Mouse (Mus musculus): ENCODE data around the gene Ccdc92.
A peak's percentile ranks its signal among the peaks of the same experiment; 100 is the strongest.

Gene Ccdc92

DNA sequence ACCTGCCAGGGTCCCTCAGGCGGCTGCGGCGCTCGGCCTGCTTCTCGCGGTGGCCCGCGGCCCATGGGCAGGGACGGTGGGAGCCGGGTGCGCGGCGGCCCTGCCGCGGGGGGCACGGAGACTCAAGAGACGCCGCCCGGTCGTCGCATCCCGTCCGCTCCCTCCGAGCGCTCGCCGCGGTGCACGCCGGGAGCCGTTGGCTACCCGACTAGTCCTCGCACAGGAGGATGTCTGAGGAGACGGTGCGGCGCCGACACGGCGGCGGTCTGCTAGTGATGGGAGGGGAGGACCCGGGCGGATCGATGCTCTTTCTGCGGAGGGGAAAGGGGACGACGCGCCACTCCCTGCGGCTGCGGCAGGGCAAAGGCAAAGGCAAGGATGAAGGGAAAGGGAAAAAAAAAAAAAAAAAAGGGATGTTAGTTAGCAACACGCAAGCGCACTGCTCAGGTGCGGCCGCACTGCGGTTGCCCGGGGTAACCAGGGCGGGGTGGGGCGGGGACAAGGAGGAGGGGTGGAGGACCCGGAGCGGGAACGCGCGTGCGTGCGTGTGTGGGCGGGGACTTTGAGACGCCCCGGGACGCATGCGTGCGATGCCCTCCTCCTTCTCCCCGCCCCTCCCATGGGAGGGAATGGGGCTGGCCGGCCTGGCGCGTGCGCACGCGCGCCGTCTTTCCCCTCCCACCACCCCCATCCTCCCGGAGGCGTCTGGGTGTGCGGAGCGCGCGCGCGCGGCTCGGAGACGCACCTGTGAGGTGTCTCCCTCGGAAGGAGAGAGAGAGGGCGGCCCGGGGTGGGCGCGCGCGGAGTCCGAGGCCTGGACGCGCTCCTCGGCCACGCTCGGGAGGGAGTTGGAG is at the start of gene Ccdc92, which contains the start of gene Zfp664:
Gene Ccdc92, minus strand, starts transcription at position 412 of the 854 bp plus-strand sequence.
Gene Zfp664, plus strand, starts transcription at position 679 of the 854 bp plus-strand sequence.
- peak; percentile 94 for DNase-seq (ENCODE audit: low spot score)

DNA sequence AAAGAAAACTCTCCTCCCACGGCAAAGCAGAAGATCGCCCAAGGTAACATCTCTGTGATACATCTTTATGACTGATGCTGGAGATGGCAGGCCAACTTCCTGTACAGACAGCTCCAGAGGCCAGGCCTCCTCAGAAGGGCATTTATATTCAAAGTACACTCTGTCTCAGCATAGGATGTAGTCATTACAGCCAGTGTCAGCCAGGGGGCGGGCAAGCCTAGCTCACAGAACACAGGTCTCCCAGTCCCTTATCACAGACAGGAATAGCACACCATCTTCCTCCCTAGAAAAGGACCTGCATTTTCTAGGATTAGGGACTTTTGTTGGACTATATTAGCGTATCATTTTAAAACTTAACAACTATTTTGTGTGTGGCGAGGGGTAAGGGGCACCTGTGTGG is 46.6 kb upstream of the Ccdc92 start:
- peak; percentile 39 for DNase-seq (ENCODE audit: low spot score)

DNA sequence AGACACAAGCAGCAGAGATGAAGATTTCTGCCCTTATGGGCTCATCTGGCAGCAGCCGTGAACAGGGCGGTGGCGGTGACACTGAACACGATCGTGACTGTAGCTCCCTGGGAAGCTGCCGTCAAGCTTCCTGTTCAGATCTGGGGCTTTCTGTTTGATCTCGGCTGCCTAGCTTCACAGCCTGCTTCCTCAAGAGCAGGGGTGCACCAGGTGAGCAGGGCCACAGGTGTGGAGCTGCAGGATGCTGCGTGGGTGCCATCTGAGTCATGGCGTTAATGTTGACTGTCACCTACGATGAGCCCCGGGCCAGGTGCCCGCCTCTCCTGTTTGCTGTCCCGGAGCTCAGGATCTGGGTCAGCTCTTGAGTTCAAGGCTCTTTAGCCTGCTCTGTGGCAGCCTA is 44.7 kb upstream of the Ccdc92 start:
- DNase-seq (ENCODE audit: low spot score), result no peak

DNA sequence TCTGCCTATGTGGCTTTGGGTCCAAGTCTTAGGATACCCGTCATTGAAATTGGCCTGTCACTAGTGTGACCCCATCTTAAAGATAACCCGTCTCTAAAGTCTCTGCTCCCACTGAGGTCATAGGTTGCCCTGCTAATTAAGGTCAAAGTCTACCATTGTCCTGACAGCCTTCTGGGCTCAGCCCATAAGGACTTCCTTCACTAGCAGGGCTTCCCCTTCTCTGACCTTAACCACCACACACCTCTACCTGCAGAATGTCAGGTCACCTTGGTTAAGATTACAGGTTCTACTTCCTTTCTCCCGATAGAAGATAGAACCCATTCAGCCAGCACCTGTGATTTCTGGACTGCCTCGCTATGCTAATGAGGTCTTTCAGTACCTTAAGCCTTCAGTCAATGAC is 41.6 kb upstream of the Ccdc92 start:
- no peak for DNase-seq (ENCODE audit: low spot score)

- no peak for DNase-seq (ENCODE audit: low spot score)
Observed at GRCm38 (mm10) chr5:124902195-124902594, 40.0 kb upstream of the Ccdc92 start.

GRCm38 (mm10) chr5:124901675-124902074 is 39.5 kb upstream of the Ccdc92 start:
- no peak for DNase-seq (ENCODE audit: low spot score)

DNA sequence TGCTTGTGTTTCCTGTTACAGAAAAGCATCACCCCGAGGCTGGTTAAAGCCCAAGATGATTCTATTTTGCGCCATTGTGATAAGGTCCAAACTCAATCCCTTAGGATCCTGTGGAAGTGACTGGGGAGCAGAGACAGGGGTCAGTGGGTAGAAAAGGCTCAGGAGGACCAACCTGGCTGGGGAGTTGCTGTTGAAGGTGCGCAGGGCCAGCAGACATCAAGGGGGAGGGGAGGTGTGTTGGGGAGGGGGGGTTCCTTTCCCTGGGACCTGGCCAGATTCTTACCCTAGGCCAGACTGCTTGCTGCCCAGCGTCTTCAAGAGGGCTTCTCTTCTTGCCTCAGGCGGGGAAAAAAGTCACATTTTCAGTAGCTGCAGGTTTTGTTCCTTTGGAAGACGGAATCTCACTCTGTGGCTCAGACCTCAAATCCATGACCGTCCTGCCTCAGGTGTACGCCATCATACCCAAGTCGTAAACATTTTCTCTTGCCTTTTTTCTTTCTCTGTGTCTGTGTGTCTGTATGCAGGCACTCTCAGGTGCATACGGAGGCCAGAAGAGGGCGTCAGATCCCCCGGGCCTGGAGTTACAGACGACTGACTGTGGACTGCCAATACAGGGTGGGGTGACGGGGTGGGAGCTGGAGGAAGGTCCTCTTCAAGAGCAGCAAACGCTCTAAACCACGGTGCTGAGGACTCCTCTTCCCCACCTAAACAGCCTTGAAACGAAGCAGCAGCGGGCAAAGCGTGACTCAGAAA is 38.7 kb upstream of the Ccdc92 start:
- no peak for DNase-seq (ENCODE audit: low spot score)

DNA sequence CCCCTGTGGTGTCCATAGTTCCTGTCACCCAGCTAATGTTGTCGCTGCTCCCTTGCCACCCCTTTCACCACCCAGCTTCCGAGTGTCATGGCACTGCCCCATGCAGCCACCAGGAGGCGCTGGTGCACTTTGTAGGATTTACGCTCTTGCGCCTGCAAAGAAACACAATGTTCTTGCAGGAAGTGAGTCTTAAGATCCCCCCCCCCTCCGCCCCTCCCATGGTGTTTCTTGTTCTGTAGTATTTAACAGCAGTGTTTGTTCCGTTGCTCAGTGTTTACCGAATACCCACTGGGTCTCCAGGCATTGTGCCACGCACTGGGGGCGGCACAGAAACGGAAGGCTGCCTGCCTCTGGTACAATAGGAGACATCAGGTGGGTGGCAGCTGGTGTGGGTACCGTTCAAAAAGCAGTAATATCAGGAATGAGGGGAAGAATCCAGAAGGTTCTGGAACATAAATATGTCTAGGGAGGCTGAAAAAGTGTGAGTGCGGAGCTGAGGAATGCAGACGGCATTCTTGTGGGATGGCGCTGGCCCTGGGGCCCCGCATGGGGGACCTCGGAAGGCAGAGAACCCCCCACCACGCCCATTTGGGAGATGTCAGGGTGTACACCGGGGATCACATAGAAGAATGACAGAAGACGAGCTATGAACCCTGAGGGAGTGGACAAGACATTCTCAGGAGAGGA is 37.9 kb upstream of the Ccdc92 start:
- peak; percentile 47 for DNase-seq (ENCODE audit: low spot score)

GRCm38 (mm10) chr5:124896135-124896534 is 33.9 kb upstream of the Ccdc92 start:
- DNase-seq (ENCODE audit: low spot score), result no peak

GRCm38 (mm10) chr5:124891921-124892370 is 29.7 kb upstream of the Ccdc92 start:
- DNase-seq (ENCODE audit: low spot score), result no peak

GRCm38 (mm10) chr5:124888661-124889060 is 26.4 kb upstream of the Ccdc92 start:
- DNase-seq (ENCODE audit: low spot score), result peak; percentile 40

DNA sequence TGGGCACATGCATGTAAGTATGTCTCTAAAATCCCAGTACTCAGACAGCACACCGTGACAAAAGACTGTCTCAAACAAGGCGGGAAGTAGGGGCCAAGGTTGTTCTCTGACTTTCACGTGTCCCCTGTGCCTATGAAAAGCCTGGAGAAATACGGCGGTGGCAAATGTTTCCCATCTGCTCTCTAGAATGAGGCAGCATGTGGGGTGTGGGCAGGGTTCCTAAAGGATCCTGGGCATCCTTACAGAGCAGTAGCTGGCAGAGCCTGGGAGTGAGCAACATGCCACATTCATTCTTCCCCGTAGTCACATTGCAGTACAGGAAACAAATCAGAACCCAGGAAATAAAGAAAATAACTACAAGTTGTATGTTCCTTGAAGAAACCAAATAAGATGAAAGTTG is 21.7 kb upstream of the Ccdc92 start:
- DNase-seq (ENCODE audit: low spot score), result no peak

- DNase-seq (ENCODE audit: low spot score), result no peak
Observed at GRCm38 (mm10) chr5:124879801-124880200, 17.6 kb upstream of the Ccdc92 start.

DNA sequence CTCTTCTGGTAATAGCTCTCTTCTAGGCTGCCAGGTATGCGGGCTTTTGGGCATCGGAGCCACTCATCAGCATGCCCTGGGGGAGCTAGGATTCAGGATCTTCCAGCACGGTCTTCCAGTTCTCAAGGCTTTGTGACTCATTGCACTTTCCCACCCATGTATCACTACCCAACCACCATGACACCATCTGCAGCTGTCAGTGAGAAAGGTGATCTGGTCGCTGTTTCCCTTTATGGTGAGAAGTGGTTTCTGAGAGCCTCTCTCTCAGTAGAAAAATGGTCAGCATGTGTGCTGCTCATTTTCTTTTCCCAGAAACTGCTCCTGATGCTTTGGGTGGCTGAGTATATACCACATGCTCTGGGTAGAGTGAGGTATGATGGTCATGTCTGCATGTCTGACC is 17.0 kb upstream of the Ccdc92 start:
- no peak for DNase-seq (ENCODE audit: low spot score)

- no peak for DNase-seq (ENCODE audit: low spot score)
Observed at GRCm38 (mm10) chr5:124873890-124874601, 11.8 kb upstream of the Ccdc92 start.

- no peak for DNase-seq (ENCODE audit: low spot score)
Observed at GRCm38 (mm10) chr5:124873096-124873495, 10.9 kb upstream of the Ccdc92 start.

- peak; percentile 63 for DNase-seq (ENCODE audit: low spot score)
Observed at GRCm38 (mm10) chr5:124872033-124872432, 9.8 kb upstream of the Ccdc92 start.

DNA sequence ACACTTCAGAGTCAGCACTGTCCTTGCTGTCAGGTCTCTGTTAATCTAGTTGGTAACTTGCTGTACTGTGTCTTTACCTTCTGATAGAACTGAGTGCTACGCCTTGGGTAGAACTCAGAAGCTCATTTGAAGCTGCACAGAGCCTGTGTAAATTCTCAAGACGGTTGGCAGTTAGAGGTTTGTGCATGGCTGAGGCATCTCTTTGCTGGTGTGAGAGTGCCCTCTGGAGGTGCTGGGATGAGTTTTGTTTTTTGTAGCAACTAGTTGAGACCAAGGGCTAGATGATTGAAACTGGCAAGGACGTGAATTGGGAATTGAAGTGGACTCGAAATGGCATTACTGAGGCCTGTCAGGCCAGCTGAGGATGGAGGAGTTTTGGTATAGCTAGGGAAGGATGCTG is 6.8 kb upstream of the Ccdc92 start:
- DNase-seq (ENCODE audit: low spot score), result no peak

DNA sequence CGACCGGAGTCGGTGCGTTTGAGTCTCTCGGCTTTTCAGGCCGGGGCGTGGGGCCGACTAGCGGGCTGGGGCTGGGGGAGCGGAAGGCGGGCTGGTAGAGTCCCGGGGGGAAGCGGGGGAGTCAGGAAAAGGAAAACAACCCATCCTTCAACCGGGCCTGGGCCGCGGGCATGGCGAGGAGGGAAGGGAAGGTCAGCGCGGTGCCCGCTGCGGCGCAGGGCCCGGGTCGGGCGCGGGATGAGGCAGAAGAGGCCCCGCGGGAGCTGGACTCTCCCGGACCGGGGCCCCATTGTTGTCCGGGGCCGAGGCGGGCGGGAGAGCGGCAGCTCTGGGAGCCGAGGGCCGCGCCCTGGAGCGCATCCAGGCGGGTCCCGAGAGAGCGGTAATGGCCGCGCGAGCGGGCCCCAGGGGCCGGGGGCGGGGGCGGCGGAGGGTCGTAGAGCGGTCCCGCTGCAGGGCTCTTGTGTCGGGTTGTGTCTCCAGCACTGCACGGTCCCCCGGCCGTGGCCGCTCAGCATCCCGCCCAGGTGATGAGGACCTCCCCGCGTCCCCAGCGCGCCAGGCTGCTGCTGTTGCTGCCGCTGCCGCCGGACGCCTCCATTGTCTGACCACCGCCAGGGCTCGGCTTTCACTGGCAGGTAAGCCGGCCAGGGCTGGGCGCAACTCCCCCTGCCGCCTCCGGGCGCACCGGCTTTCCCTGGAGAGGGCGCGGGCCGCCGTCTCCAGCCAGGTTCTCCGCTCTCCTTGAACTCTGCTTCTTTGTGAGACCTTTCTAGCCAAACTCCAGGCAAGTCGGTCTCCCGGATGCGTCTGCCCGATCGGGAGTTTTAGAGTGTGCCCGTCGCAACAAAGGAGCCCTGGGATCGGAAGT is 882 bp upstream of the Ccdc92 start:
- no peak for DNase-seq (ENCODE audit: low spot score)

DNA sequence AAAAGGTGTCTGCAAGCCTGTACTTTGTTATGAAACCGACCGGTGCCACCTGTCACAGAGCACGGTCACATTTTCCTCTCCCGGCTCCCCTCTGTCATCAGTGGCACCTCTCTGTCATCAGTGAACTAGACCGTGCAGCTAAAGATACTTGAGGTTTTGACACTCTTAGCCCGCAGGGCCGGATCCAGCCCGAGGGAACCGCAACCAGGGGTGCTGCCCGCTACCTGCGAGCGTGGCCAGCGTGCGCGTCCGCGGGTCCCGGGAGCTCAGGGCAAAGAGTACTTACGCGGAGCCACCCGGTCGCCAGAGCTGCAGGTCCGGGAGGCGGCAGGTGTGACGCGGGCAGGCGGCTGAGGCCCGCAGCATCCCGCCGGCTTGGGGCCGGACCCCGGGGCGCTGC is 761 bp downstream of the Ccdc92 start:
- no peak for DNase-seq (ENCODE audit: low spot score)

- no peak for DNase-seq (ENCODE audit: low spot score)
Observed at GRCm38 (mm10) chr5:124860013-124860412, 2.2 kb downstream of the Ccdc92 start.
